Comparison of ENCODE assay signal across 20 mouse cellular contexts in the genomic region with DNA sequence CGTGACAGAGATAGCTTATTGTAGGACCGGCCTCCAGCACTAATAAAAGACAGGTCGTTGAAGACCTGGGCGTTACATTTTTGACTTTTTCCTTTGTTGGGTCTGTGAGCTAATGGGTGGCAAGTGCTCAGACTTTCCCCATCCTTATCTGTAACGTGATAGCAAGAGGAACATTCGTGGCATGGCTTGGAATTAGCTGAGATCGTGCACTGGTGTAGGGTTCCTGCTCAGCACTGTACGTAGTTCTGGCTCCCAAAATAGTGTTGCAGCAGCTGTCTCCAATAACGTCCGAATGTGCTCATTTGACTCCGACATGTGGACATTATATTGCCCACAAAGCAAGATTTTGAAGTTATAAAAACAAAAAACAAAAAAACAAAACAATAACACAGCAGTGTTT. TPM values are rescaled to one million over a fixed set of nuclear protein-coding genes. Genes with fewer than 3 reads are reported as not detected.
"Had no signal": no experiment of that assay in that cellular context is flagged by ENCODE, and none has a peak within 500 bp of the region (broad histone marks: within the 10 kb centered on the region; RNA-seq: fewer than 3 reads in every experiment).

No protein-coding gene starts in this region.

- H3K36me3 ChIP-seq: liver, embryonic 13.5 days; midbrain, embryonic 12.5 days; stomach, embryonic 15.5 days had no signal

- H3K4me2 ChIP-seq: liver, embryonic 13.5 days; midbrain, embryonic 12.5 days; stomach, embryonic 15.5 days had no signal

- H3K9me3 ChIP-seq: liver, embryonic 13.5 days; midbrain, embryonic 12.5 days; stomach, embryonic 15.5 days had no signal

- ATAC-seq: intestine, embryonic 16.5 days; midbrain, embryonic 16.5 days had no signal

- H3K27ac ChIP-seq: liver, embryonic 13.5 days; midbrain, embryonic 12.5 days; stomach, embryonic 15.5 days had no signal

- H3K4me3 ChIP-seq: liver, embryonic 13.5 days; midbrain, embryonic 12.5 days; stomach, embryonic 15.5 days had no signal

- H3K9ac ChIP-seq: liver, embryonic 13.5 days; midbrain, embryonic 12.5 days; stomach, embryonic 15.5 days had no signal

- H3K4me1 ChIP-seq: liver, embryonic 13.5 days; midbrain, embryonic 12.5 days; stomach, embryonic 15.5 days had no signal

- DNase-seq: kidney, adult 18-20 months; kidney, adult 9 months; kidney, postnatal 14 days; kidney, postnatal 4 days; left cerebral cortex, postnatal 4 days; liver, embryonic 13.5 days; lung, adult 2 months; lung, postnatal 14 days; lung, postnatal 4 days; right cerebral cortex, adult 18-20 months; right cerebral cortex, postnatal 14 days; right cerebral cortex, postnatal 4 days; spleen, adult 18-20 months; thymus, adult 2 months; thymus, postnatal 14 days had no signal

RNA-seq across cellular contexts. Expression of gene Tmem117, which starts 5.5 kb away (rescaled TPM):
- polyA plus RNA-seq: liver, adult 2 months had no signal
